Mouse (Mus musculus) frontal cortex, adult 2 months (tissue): Measurements from ENCODE around the gene Txlnb. TPM values are rescaled to one million over a fixed set of nuclear protein-coding genes. Genes with fewer than 3 reads are reported as not detected.
A peak's percentile ranks its signal among the peaks of the same experiment; 100 is the strongest.
"Not testable (repeated sequence)": the region's sequence is repeated elsewhere in the genome, so short reads cannot be mapped to it uniquely, and the experiment has no call there.

Experiments used
- DNase-seq, 2 experiments: peaks; one replicate each; pipeline ENCODE4 v3.0.0; 2022; ENCODE audit warnings: low spot score in 1 of 2; ENCODE audit errors: extremely low spot score in 1 of 2
- polyA plus RNA-seq: library from polyadenylated mRNA; depleted of rRNA; stranded (reverse); fragments of >200 nt; gene quantifications from 2 replicates; pipeline ENCODE4 v1.2.3, GENCODE M21; 2012; rRNA removed

Txlnb gene
- 0.86 and 1.4 TPM in 2 replicates for polyA plus RNA-seq

GRCm38 (mm10) chr10:17795767-17796631 lies at the start of gene Txlnb:
Gene Txlnb, plus strand, starts transcription at chr10:17796226.
- DNase-seq, result peak; percentile 29 to 67

GRCm38 (mm10) chr10:17752478-17752877 lies 43.5 kb upstream of the Txlnb start:
- DNase-seq, result no peak

GRCm38 (mm10) chr10:17759772-17760171 lies 36.3 kb upstream of the Txlnb start:
- DNase-seq, result no peak

GRCm38 (mm10) chr10:17760750-17761613 lies 35.0 kb upstream of the Txlnb start:
- DNase-seq, result no peak

- DNase-seq, result no peak
Measured at GRCm38 (mm10) chr10:17761652-17762051, 34.4 kb upstream of the Txlnb start.

GRCm38 (mm10) chr10:17762946-17763345 lies 33.1 kb upstream of the Txlnb start:
- DNase-seq, result no peak

GRCm38 (mm10) chr10:17769856-17770255 lies 26.2 kb upstream of the Txlnb start:
- DNase-seq, result no peak

- no peak for DNase-seq
Measured at GRCm38 (mm10) chr10:17772364-17772763, 23.7 kb upstream of the Txlnb start.

GRCm38 (mm10) chr10:17774366-17774765 lies 21.7 kb upstream of the Txlnb start:
- DNase-seq, result no peak

- DNase-seq, result no peak
Measured at GRCm38 (mm10) chr10:17775079-17775478, 20.9 kb upstream of the Txlnb start.

- DNase-seq, result not testable (repeated sequence)
Measured at GRCm38 (mm10) chr10:17776684-17777083, 19.3 kb upstream of the Txlnb start.

GRCm38 (mm10) chr10:17786771-17787170 lies 9.3 kb upstream of the Txlnb start:
- no peak for DNase-seq

GRCm38 (mm10) chr10:17787938-17788337 lies 8.1 kb upstream of the Txlnb start:
- DNase-seq, result no peak

- no peak for DNase-seq
Measured at GRCm38 (mm10) chr10:17788347-17788746, 7.7 kb upstream of the Txlnb start.

GRCm38 (mm10) chr10:17793926-17794325 lies 2.1 kb upstream of the Txlnb start:
- DNase-seq, result no peak

GRCm38 (mm10) chr10:17794443-17794842 lies 1.6 kb upstream of the Txlnb start:
- DNase-seq, result no peak

- no peak for DNase-seq
Measured at GRCm38 (mm10) chr10:17795227-17795626, 799 bp upstream of the Txlnb start.

- DNase-seq, result no peak
Measured at GRCm38 (mm10) chr10:17796846-17797631, 1.0 kb downstream of the Txlnb start.

- no peak for DNase-seq
Measured at GRCm38 (mm10) chr10:17797681-17798080, 1.7 kb downstream of the Txlnb start.

GRCm38 (mm10) chr10:17801788-17802187 lies 5.8 kb downstream of the Txlnb start:
- DNase-seq, result peak; percentile 28 to 30

- no peak for DNase-seq
Measured at GRCm38 (mm10) chr10:17808526-17808925, 12.5 kb downstream of the Txlnb start.
